Mouse (Mus musculus): ENCODE data around the gene Gemin7.
"Not testable (repeated sequence)": the region's sequence is repeated elsewhere in the genome, so short reads cannot be mapped to it uniquely, and the experiment has no call there.

Gemin7 gene

GRCm38 (mm10) chr7:19577141-19577852, at the start of gene Gemin7, which contains the start of gene Zfp296:
TSS of gene Gemin7 (minus strand) at chr7:19577595.
TSS of gene Zfp296 (plus strand) at chr7:19577287.
- DNase-seq (ENCODE audit: low read depth): no peak

- no peak for DNase-seq (ENCODE audit: low read depth)
Measured at GRCm38 (mm10) chr7:19623433-19623832, 46.0 kb upstream of the Gemin7 start.

- no peak for DNase-seq (ENCODE audit: low read depth)
Measured at GRCm38 (mm10) chr7:19622241-19622640, 44.8 kb upstream of the Gemin7 start.

- no peak for DNase-seq (ENCODE audit: low read depth)
Measured at GRCm38 (mm10) chr7:19620811-19621210, 43.4 kb upstream of the Gemin7 start.

GRCm38 (mm10) chr7:19619004-19619801, 41.8 kb upstream of the Gemin7 start:
- peak; percentile 88 for DNase-seq (ENCODE audit: low read depth)

- no peak for DNase-seq (ENCODE audit: low read depth)
Measured at GRCm38 (mm10) chr7:19615036-19615577, 37.7 kb upstream of the Gemin7 start.

- DNase-seq (ENCODE audit: low read depth): no peak
Measured at GRCm38 (mm10) chr7:19610969-19611368, 33.6 kb upstream of the Gemin7 start.

GRCm38 (mm10) chr7:19609641-19610332, 32.4 kb upstream of the Gemin7 start:
- no peak for DNase-seq (ENCODE audit: low read depth)

GRCm38 (mm10) chr7:19607291-19607690, 29.9 kb upstream of the Gemin7 start:
- no peak for DNase-seq (ENCODE audit: low read depth)

GRCm38 (mm10) chr7:19604606-19605214, 27.3 kb upstream of the Gemin7 start:
- DNase-seq (ENCODE audit: low read depth): not testable (repeated sequence)

- DNase-seq (ENCODE audit: low read depth): peak; percentile 94
Measured at GRCm38 (mm10) chr7:19603849-19604605, 26.6 kb upstream of the Gemin7 start, which contains the start of gene Clasrp. TSS of gene Clasrp (minus strand) at chr7:19604486.

GRCm38 (mm10) chr7:19603055-19603454, 25.7 kb upstream of the Gemin7 start:
- DNase-seq (ENCODE audit: low read depth): no peak

- no peak for DNase-seq (ENCODE audit: low read depth)
Measured at GRCm38 (mm10) chr7:19600562-19600961, 23.2 kb upstream of the Gemin7 start.

- peak; percentile 49 for DNase-seq (ENCODE audit: low read depth)
Measured at GRCm38 (mm10) chr7:19593061-19593730, 15.8 kb upstream of the Gemin7 start.

GRCm38 (mm10) chr7:19589917-19590316, 12.5 kb upstream of the Gemin7 start:
- peak; percentile 81 for DNase-seq (ENCODE audit: low read depth)

GRCm38 (mm10) chr7:19589207-19589606, 11.8 kb upstream of the Gemin7 start:
- DNase-seq (ENCODE audit: low read depth): peak; percentile 76

- no peak for DNase-seq (ENCODE audit: low read depth)
Measured at GRCm38 (mm10) chr7:19586269-19586668, 8.9 kb upstream of the Gemin7 start.

- DNase-seq (ENCODE audit: low read depth): no peak
Measured at GRCm38 (mm10) chr7:19580634-19581033, 3.2 kb upstream of the Gemin7 start.

GRCm38 (mm10) chr7:19579751-19580150, 2.4 kb upstream of the Gemin7 start:
- DNase-seq (ENCODE audit: low read depth): no peak

GRCm38 (mm10) chr7:19578436-19578835, 1.0 kb upstream of the Gemin7 start:
- no peak for DNase-seq (ENCODE audit: low read depth)
